Mouse (Mus musculus): ENCODE measurements around the gene Rgp1. TPM values are rescaled to one million over a fixed set of nuclear protein-coding genes. Genes with fewer than 3 reads are reported as not detected.

The Rgp1 gene
- polyA plus RNA-seq, 1 experiment, result 42.4 TPM

DNA sequence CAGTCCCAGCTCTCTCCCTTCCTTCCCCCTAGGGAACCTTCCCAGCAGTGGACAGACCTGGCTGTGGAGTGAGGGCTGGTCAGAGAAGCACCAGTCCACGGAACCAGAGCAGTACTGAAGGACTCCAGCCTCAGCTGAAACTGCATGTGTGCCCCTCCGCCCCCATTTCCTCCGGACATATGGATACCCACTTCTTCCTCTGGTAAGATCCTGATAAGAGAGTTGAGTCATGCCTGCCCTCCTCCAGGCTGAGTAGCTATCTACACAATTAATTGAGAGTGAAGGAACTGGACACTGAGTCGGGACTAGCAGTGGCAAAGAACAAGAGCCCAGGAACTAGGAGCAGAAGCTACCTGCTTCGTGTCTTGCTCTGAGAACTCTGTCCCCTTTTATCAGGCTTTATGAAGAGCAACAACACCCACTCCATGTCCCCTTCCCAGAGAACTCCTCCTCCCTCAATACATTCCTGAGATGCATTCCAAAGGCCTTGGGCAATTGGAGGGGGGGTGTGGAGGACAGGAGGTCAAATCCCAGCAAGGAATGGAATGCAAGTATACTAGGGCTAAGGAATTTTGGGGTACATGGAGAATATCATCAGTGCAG is 20.4 kb upstream of the Rgp1 start:
- H3K4me3 ChIP-seq (ENCODE audit: extremely low read depth, insufficient read depth, insufficient read length), result peak overlapping the region; percentile 7; the same call in 1 of the 2 replicates

DNA sequence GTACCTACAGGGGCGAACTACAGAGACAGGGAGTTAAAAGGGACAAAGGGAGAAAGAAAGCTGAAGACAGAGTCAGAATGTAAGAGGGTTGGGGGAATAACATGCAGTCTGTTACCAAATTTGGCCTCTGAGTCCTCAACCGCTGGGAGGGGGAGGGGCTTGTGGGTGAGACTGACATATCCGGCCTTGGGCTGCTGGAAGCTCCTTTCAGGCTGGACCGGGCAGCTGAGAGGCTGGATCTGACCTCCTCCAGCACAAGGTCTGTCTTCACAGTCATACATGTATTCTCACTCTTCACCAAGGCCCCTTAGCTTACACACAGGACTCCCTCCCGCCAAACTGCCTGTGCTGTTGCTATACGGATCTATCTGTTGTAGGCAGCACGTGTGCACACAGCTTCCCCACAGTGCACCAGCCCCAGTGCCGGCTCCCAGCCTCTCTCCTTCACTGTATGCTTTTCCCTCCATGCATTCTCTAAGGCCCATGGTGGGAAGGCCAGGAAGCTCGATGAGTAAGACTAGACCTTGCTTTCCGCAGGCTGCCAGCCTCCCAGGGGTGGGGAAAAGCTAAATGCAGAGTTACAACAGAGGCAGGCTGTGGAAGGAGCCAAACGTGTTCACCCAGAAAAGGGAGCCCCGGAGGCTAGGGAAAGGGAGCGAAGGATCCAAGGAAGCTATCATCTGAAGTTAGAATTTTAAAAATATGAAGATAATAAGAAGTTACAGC is 19.7 kb upstream of the Rgp1 start:
- no peak for TF ChIP-seq CTCF (IDR thresholded peaks at IDR 0.05; ENCODE audit: extremely low read depth, insufficient read depth, insufficient read length, insufficient replicate concordance)
- peak; percentile 23 to 71 for DNase-seq (ENCODE audit: low read depth in 1 of 2, low spot score in 2 of 2)
- Histone ChIP-seq H3K36me3 (ENCODE audit: control insufficient read depth, insufficient read depth, low read length) (peaks cover 26% of the 10 kb centered on the region), H3K4me1 (ENCODE audit: control insufficient read depth, insufficient read depth, insufficient read length) (peaks cover 25% of the 10 kb centered on the region; the same call in 1 of the 2 replicates), H3K27ac (ENCODE audit: insufficient read depth, low read length) (peak overlapping the region; percentile 77), H3K4me3 (ENCODE audit: extremely low read depth, insufficient read depth, insufficient read length) (peak overlapping the region; percentile 32; the same call in 1 of the 2 replicates), H3K27me3 (ENCODE audit: control insufficient read depth, insufficient read depth, low read length) (no peaks in the 10 kb centered on the region)
- 9% methylated on average over 13 of the region's 13 CpGs for WGBS

More for the DNA sequence above, 20.4 kb upstream of the Rgp1 start:
- Histone ChIP-seq H3K36me3 (ENCODE audit: control insufficient read depth, insufficient read depth, low read length) (peaks cover 32% of the 10 kb centered on the region), H3K4me1 (ENCODE audit: control insufficient read depth, insufficient read depth, insufficient read length) (peaks cover 22% of the 10 kb centered on the region; the same call in 1 of the 2 replicates), H3K27ac (ENCODE audit: insufficient read depth, low read length) (peak overlapping the region; percentile 77), H3K27me3 (ENCODE audit: control insufficient read depth, insufficient read depth, low read length) (no peaks in the 10 kb centered on the region)
- 18% methylated on average over 5 of the region's 5 CpGs for WGBS
- no peak for DNase-seq (ENCODE audit: low read depth in 1 of 2, low spot score in 2 of 2)
- TF ChIP-seq CTCF (IDR thresholded peaks at IDR 0.05; ENCODE audit: extremely low read depth, insufficient read depth, insufficient read length, insufficient replicate concordance) (no peak), POLR2A (IDR thresholded peaks at IDR 0.05; ENCODE audit: low read depth, low read length) (no peak)

DNA sequence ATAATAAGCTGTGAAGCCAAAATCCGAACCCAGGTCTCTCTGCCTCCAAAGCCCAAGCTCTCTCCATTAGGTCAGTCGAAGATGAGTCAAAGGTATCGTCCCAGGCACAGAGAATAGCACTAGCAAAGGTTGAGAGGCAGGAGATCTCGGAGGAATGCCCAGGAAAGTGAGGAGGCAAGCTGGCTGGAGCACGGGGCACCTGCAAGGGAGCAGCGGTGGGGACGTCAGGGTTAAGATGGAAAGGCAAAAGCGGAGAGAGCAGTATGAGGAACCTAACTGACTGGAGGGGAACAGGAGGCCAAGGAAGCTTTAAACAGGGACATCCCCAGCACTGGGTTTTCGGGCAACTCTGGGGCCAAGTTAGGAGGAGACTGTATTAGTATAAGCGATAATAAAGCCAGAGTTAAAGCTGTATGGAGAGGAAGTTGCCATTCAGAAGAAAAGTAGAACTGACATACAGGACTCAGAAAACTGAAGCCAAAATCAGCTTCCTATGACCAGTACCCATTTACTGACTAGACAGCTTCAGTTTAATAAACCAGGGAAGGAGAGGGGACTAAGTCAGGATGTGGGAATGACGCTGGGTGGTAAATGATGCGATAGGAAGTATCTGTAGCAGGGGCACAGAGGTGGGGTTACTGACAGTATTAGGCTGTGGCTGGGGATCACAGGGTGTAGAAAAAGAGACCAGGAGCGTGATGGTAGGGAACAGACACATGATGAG is 18.8 kb upstream of the Rgp1 start:
- no peaks in the 10 kb centered on the region for H3K27me3 ChIP-seq (ENCODE audit: control insufficient read depth, insufficient read depth, low read length)
- peak overlapping the region; percentile 76 for H3K27ac ChIP-seq (ENCODE audit: insufficient read depth, low read length)
- DNase-seq (ENCODE audit: low read depth in 1 of 2, low spot score in 2 of 2), result no peak
- peaks cover 18% of the 10 kb centered on the region for H3K36me3 ChIP-seq (ENCODE audit: control insufficient read depth, insufficient read depth, low read length)
- no peak for TF ChIP-seq CTCF (IDR thresholded peaks at IDR 0.05; ENCODE audit: extremely low read depth, insufficient read depth, insufficient read length, insufficient replicate concordance)
- no peak for TF ChIP-seq POLR2A (IDR thresholded peaks at IDR 0.05; ENCODE audit: low read depth, low read length)
- 19% methylated on average over 13 of the region's 13 CpGs for WGBS
- H3K4me1 ChIP-seq (ENCODE audit: control insufficient read depth, insufficient read depth, insufficient read length), result peaks cover 25% of the 10 kb centered on the region; the same call in 1 of the 2 replicates
- H3K4me3 ChIP-seq (ENCODE audit: extremely low read depth, insufficient read depth, insufficient read length), result peak overlapping the region; percentile 64; the same call in 1 of the 2 replicates

DNA sequence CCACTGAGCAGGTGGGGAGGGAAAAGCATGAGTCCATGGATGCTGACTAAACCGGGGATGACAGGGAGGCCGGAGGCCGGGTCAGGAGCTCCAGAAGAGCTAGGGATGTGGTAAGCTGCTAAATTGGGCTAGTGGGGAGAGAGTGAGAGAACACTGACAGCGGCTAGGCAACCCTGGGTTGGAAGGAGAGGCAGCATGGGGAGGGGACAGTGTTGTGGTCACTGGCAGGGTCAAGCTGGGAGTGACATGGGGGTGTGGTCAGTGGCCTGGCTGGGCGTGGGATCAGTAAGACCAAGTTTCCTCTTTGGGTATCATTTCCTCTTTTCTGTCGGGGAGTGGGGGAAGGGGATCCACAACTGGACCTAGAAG is 18.3 kb upstream of the Rgp1 start:
- no peaks in the 10 kb centered on the region for H3K27me3 ChIP-seq (ENCODE audit: control insufficient read depth, insufficient read depth, low read length)
- H3K4me1 ChIP-seq (ENCODE audit: control insufficient read depth, insufficient read depth, insufficient read length), result peaks cover 25% of the 10 kb centered on the region; the same call in 1 of the 2 replicates
- DNase-seq (ENCODE audit: low read depth in 1 of 2, low spot score in 2 of 2), result peak in 1 of 2 experiments; percentile 42
- peaks cover 14% of the 10 kb centered on the region for H3K36me3 ChIP-seq (ENCODE audit: control insufficient read depth, insufficient read depth, low read length)
- peak overlapping the region; percentile 64 for H3K4me3 ChIP-seq (ENCODE audit: extremely low read depth, insufficient read depth, insufficient read length)
- peak overlapping the region; percentile 76 for H3K27ac ChIP-seq (ENCODE audit: insufficient read depth, low read length)
- 2% methylated on average over 6 of the region's 6 CpGs for WGBS
- TF ChIP-seq CTCF (IDR thresholded peaks at IDR 0.05; ENCODE audit: extremely low read depth, insufficient read depth, insufficient read length, insufficient replicate concordance) (no peak), POLR2A (IDR thresholded peaks at IDR 0.05; ENCODE audit: low read depth, low read length) (no peak)

DNA sequence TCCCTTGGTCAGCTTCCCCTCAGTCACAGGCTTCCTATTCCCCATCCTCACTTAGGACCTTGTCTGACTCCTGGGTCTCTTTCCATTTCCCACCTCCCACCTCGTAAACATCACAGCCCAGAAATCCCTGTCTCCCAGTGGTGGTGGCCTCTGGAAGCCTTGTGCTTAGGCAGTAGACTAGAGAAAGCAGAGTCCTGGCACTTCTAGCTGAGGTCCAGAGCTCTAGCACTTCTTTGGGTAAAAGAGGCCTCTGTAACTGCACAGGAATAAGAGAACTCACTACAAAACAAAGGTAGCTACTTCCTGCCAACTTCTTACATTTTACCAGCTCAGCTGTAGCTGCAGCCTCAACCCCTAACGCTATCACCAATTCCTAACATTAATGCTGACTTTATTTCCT is 17.5 kb upstream of the Rgp1 start:
- peak overlapping the region; percentile 91 for H3K27ac ChIP-seq (ENCODE audit: insufficient read depth, low read length)
- peak overlapping the region; percentile 64 for H3K4me3 ChIP-seq (ENCODE audit: extremely low read depth, insufficient read depth, insufficient read length)
- H3K36me3 ChIP-seq (ENCODE audit: control insufficient read depth, insufficient read depth, low read length), result peaks cover 13% of the 10 kb centered on the region
- H3K4me1 ChIP-seq (ENCODE audit: control insufficient read depth, insufficient read depth, insufficient read length), result peaks cover 25% of the 10 kb centered on the region; the same call in 1 of the 2 replicates
- DNase-seq (ENCODE audit: low read depth in 1 of 2, low spot score in 2 of 2), result no peak
- no peak for TF ChIP-seq CTCF (IDR thresholded peaks at IDR 0.05; ENCODE audit: extremely low read depth, insufficient read depth, insufficient read length, insufficient replicate concordance)
- no peak for TF ChIP-seq POLR2A (IDR thresholded peaks at IDR 0.05; ENCODE audit: low read depth, low read length)
- WGBS, result 4% methylated on average over 2 of the region's 2 CpGs
- H3K27me3 ChIP-seq (ENCODE audit: control insufficient read depth, insufficient read depth, low read length), result no peaks in the 10 kb centered on the region

DNA sequence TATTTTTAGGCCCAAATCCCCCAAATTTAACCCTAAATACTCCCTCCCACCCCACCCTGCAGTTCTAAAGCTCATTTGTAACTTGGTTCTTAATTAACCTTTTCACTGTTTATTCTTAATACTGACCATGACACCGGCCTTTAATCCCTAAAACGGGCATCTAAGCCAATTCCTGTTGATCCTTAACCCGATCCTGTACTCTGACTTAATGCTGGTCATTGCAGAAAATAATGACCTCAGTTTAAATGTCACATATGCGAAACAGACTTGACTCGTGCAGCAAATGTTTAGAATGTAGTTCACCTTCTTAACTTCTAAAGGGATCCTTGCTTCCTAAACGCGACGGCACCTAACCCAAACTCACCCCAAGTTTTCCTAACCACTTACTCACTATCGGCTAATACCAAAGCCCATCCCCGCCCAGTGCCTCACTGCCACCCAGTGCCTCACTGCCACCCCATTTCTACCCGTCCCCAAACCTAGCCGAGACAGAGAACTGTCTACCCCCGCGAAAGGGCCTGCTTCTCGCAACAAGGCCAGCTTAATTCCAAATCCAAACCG is 17.0 kb upstream of the Rgp1 start:
- peak overlapping the region; percentile 91 for H3K27ac ChIP-seq (ENCODE audit: insufficient read depth, low read length)
- peak overlapping the region; percentile 85 for H3K4me3 ChIP-seq (ENCODE audit: extremely low read depth, insufficient read depth, insufficient read length)
- no peak for TF ChIP-seq CTCF (IDR thresholded peaks at IDR 0.05; ENCODE audit: extremely low read depth, insufficient read depth, insufficient read length, insufficient replicate concordance)
- no peak for TF ChIP-seq POLR2A (IDR thresholded peaks at IDR 0.05; ENCODE audit: low read depth, low read length)
- H3K27me3 ChIP-seq (ENCODE audit: control insufficient read depth, insufficient read depth, low read length), result no peaks in the 10 kb centered on the region
- under 1% methylated on average over 16 of the region's 16 CpGs for WGBS
- peaks cover 12% of the 10 kb centered on the region; the same call in 1 of the 2 replicates for H3K36me3 ChIP-seq (ENCODE audit: control insufficient read depth, insufficient read depth, low read length)
- DNase-seq (ENCODE audit: low read depth in 1 of 2, low spot score in 2 of 2), result no peak
- H3K4me1 ChIP-seq (ENCODE audit: control insufficient read depth, insufficient read depth, insufficient read length), result peaks cover 25% of the 10 kb centered on the region; the same call in 1 of the 2 replicates

Data from spleen, adult 2 months (tissue).